Mouse (Mus musculus) left cerebral cortex, postnatal 25 days (tissue): ENCODE results near the gene Fibin. TPM values are rescaled to one million over a fixed set of nuclear protein-coding genes. Genes with fewer than 3 reads are reported as not detected.

Experiments used
- DNase-seq, 2 experiments: peaks; one replicate each; pipeline ENCODE4 v3.0.0; 2022; ENCODE audit warnings: low spot score in 2 of 2, mixed read lengths in 1 of 2
- intact Hi-C: fragments of 180-260 bp; cut with DNase I; formaldehyde crosslinking; loops from one replicate; pipeline ENCODE4 v1.15.1; 2025
- total RNA-seq, 2 experiments: library from RNA; stranded (reverse); gene quantifications; 2 replicates each; pipeline ENCODE4 v1.2.3; 2021

The Fibin gene
- total RNA-seq, 2 experiments from 2014 or later, result 3.6 to 4.2 TPM

DNA sequence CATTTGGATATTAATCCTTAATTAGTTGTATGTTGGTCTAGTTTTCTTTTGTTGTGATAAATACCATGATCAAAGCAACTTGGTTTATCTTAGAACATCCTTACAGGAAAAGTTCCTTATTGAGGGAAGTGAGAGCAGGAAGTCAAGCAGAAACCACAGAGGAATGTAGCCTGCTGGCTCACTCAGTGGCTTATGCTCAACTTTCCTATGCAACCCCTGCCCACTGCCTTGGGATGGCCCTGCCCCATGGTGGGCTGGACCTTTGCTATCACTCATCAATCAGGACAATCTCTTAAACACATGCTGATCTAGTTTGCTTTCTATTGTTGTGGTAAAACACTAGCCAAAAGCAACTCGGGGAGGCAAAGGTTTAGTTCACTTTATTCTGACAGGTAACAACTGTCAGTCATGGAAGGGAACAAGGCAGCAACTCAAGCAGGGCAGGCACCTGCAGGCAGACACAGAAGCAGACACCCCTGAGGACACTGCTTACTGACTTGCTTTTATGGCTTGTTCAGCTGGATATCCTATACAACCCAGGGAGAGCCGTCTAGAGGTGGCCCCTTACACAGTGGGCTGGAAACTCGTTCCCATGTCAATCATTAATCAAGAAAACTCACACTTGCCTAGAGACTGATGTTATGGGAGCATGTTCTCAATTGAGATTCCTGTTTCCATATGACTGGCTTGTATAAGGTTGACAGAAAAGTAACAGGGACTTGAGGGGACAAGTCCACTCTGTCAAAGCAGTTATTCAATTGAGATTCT is 46.7 kb downstream of the Fibin start:
- DNase-seq, result no peak
- intact Hi-C loops, result no loop called here

DNA sequence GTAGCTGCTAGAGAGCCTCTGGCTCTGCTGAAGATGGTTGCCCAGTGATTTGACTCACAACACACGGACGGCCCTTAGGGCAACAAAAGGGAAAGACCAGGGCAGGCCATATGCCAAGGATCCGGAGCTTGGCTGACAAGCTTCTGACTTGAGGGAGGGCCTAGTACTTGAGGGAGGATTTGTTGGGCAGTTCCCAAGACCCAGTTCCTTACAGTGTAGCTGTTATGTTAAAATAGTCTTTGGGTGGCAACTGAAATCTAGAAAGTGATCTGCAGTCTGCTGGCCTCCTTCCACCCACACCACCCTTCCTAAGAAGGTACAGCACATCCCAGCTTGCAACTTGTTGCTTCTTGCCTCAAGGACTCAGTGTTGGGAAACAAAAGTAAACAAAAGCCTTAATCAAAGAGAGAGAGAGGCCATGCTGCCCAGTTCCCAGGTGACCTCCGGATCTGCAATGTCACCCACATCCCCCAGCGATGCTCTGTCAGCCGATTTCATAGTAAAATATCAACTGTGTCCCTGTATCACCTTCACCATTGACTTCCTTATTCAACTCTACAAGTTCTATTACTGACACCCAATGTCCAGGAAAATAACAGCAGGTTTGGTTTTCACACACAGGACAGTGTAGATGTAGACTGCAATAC is 48.4 kb downstream of the Fibin start, which contains the start of gene Bbox1:
Gene Bbox1 (minus strand): TSS at position 52 of the 647 bp plus-strand sequence.
- peak in 1 of 2 experiments; percentile 6 for DNase-seq
- intact Hi-C loops, result no loop called here

GRCm38 (mm10) chr2:110314074-110314473 is 48.9 kb downstream of the Fibin start:
- intact Hi-C loops, result no loop called here
- DNase-seq, result no peak

DNA sequence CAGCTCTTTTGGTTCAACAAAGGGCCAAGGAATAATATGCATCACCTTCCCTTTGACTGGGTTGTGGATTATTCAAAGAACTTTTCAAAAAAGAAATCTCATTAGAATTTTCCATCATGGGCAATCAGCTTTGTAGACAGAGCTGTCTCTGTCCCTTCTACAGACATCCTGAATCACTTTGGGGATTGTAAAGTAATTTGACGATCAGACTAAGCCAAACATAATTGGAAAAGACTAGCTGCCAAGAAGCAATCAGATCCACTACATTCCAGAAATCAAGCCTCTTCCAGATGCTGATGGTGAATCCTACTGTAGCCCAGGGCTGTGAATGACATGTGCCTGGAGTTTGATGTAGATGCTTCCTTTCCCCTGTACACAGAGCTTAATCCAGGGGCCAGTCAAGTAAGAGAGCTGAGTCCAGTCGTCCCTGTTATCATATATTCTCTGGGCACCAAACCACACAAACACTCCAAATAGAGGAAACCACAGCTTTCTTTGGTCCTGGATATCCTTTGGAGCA is 49.6 kb downstream of the Fibin start:
- no peak for DNase-seq
- intact Hi-C loops, result no loop called here

Other genes with a start within 250 kb of the Fibin start
- under 1 TPM; 0.11 to 0.48 TPM for gene Bbox1, start 48.6 kb downstream of the Fibin start, total RNA-seq
- gene Slc5a12, start 234.1 kb upstream of the Fibin start, total RNA-seq, result not detected